Comparison of ENCODE assay signal across 5 mouse cellular contexts in genomic region chr1:163783577-163783976, GRCm38 (mm10). TPM values are rescaled to one million over a fixed set of nuclear protein-coding genes. Genes with fewer than 3 reads are reported as not detected.
"Had no signal": no experiment of that assay in that cellular context is flagged by ENCODE, and none has a peak within 500 bp of the region (broad histone marks: within the 10 kb centered on the region; RNA-seq: fewer than 3 reads in every experiment).

No protein-coding gene starts in this region.

RNA-seq across cellular contexts. Expression of gene Mettl11b, which starts 58.5 kb away (rescaled TPM):
- total RNA-seq: common myeloid progenitor, adult 5-6 weeks; granulocyte monocyte progenitor cell, adult 5-6 weeks had no signal
- polyA plus RNA-seq: erythroblast, embryonic 14.5 days; heart, embryonic 10.5 days; heart, embryonic 13.5 days had no signal
